Mouse (Mus musculus) liver, postnatal 0 days (tissue): ENCODE measurements around the gene Plxnc1.

Experiments
- CTCF ChIP-seq: sonication (generic); IDR thresholded peaks from 2 replicates; pipeline ENCODE4 v1.5.1; 2016; ENCODE audit warnings: antibody characterized with exemption, low read depth
- EP300 ChIP-seq: IDR thresholded peaks from 2 replicates; pipeline ENCODE4 v1.6.1; 2016; ENCODE audit warnings: antibody characterized with exemption, low read depth, mild to moderate bottlenecking

- TF ChIP-seq CTCF (no peak), EP300 (no peak)
These were observed 39.4 kb downstream of the Plxnc1 start for GRCm38 (mm10) chr10:94905219-94905618.
